Mouse (Mus musculus): ENCODE measurements around the gene Agt. TPM values are rescaled to one million over a fixed set of nuclear protein-coding genes. Genes with fewer than 3 reads are reported as not detected.

Gene Agt
- polyA plus RNA-seq, 1 experiment from 2014 or later = 2.2 TPM

- no peak for ATAC-seq (ENCODE audit: low FRiP score, low TSS enrichment)
- no peaks in the 10 kb centered on the region for H3K9me3 ChIP-seq (ENCODE audit: low read length)
- H3K36me3 ChIP-seq (ENCODE audit: insufficient read depth, low read length) = peaks cover 81% of the 10 kb centered on the region
- 97% methylated on average over 4 of the region's 4 CpGs for WGBS
- no peak overlapping the region for H3K27ac ChIP-seq (ENCODE audit: low read length)
- no peaks in the 10 kb centered on the region for H3K4me1 ChIP-seq (ENCODE audit: insufficient read depth, low read length)
- no peak overlapping the region for H3K4me2 ChIP-seq (replicated peaks; ENCODE audit: low read depth, low read length)
- no peak overlapping the region for H3K9ac ChIP-seq (replicated peaks; ENCODE audit: low read length)
- no peaks in the 10 kb centered on the region for H3K27me3 ChIP-seq (ENCODE audit: insufficient read depth, low read length)
- H3K4me3 ChIP-seq (ENCODE audit: low read length) = no peak overlapping the region
These were observed 27.5 kb downstream of the Agt start for GRCm38 (mm10) chr8:124542001-124542400.

GRCm38 (mm10) chr8:124540906-124541305 lies 28.6 kb downstream of the Agt start:
- no peak overlapping the region for H3K27ac ChIP-seq (ENCODE audit: low read length)
- no peak for ATAC-seq (ENCODE audit: low FRiP score, low TSS enrichment)
- 95% methylated on average over 12 of the region's 12 CpGs for WGBS

GRCm38 (mm10) chr8:124535451-124535850 lies 34.1 kb downstream of the Agt start:
- H3K4me3 ChIP-seq (ENCODE audit: low read length) = no peak overlapping the region
- peaks cover 55% of the 10 kb centered on the region for H3K36me3 ChIP-seq (ENCODE audit: insufficient read depth, low read length)
- H3K9me3 ChIP-seq (ENCODE audit: low read length) = no peaks in the 10 kb centered on the region
- no peak overlapping the region for H3K4me2 ChIP-seq (replicated peaks; ENCODE audit: low read depth, low read length)
- H3K27ac ChIP-seq (ENCODE audit: low read length) = no peak overlapping the region
- no peaks in the 10 kb centered on the region for H3K4me1 ChIP-seq (ENCODE audit: insufficient read depth, low read length)
- no peak for ATAC-seq (ENCODE audit: low FRiP score, low TSS enrichment)
- WGBS = 94% methylated on average over 5 of the region's 5 CpGs
- H3K9ac ChIP-seq (replicated peaks; ENCODE audit: low read length) = no peak overlapping the region
- no peaks in the 10 kb centered on the region for H3K27me3 ChIP-seq (ENCODE audit: insufficient read depth, low read length)

More at GRCm38 (mm10) chr8:124540906-124541305, 28.6 kb downstream of the Agt start:
- Histone ChIP-seq H3K9me3 (ENCODE audit: low read length) (no peaks in the 10 kb centered on the region), H3K36me3 (ENCODE audit: insufficient read depth, low read length) (peaks cover 77% of the 10 kb centered on the region), H3K27me3 (ENCODE audit: insufficient read depth, low read length) (no peaks in the 10 kb centered on the region), H3K4me2 (replicated peaks; ENCODE audit: low read depth, low read length) (no peak overlapping the region), H3K9ac (replicated peaks; ENCODE audit: low read length) (no peak overlapping the region), H3K4me1 (ENCODE audit: insufficient read depth, low read length) (no peaks in the 10 kb centered on the region), H3K4me3 (ENCODE audit: low read length) (no peak overlapping the region)

- Histone ChIP-seq H3K27ac (ENCODE audit: low read length) (no peak overlapping the region), H3K36me3 (ENCODE audit: insufficient read depth, low read length) (peaks cover 45% of the 10 kb centered on the region), H3K4me2 (replicated peaks; ENCODE audit: low read depth, low read length) (no peak overlapping the region), H3K9me3 (ENCODE audit: low read length) (no peaks in the 10 kb centered on the region), H3K4me1 (ENCODE audit: insufficient read depth, low read length) (no peaks in the 10 kb centered on the region), H3K27me3 (ENCODE audit: insufficient read depth, low read length) (no peaks in the 10 kb centered on the region), H3K9ac (replicated peaks; ENCODE audit: low read length) (no peak overlapping the region), H3K4me3 (ENCODE audit: low read length) (no peak overlapping the region)
- WGBS = 87% methylated on average over 3 of the region's 3 CpGs
- ATAC-seq (ENCODE audit: low FRiP score, low TSS enrichment) = no peak
These were observed 36.9 kb downstream of the Agt start for GRCm38 (mm10) chr8:124532626-124533025.

- H3K27me3 ChIP-seq (ENCODE audit: insufficient read depth, low read length) = no peaks in the 10 kb centered on the region
- H3K4me1 ChIP-seq (ENCODE audit: insufficient read depth, low read length) = no peaks in the 10 kb centered on the region
- no peak overlapping the region for H3K4me2 ChIP-seq (replicated peaks; ENCODE audit: low read depth, low read length)
- peaks cover 48% of the 10 kb centered on the region for H3K36me3 ChIP-seq (ENCODE audit: insufficient read depth, low read length)
- no peak for ATAC-seq (ENCODE audit: low FRiP score, low TSS enrichment)
- H3K27ac ChIP-seq (ENCODE audit: low read length) = no peak overlapping the region
- 72% methylated on average over 4 of the region's 4 CpGs for WGBS
- H3K4me3 ChIP-seq (ENCODE audit: low read length) = no peak overlapping the region
- no peak overlapping the region for H3K9ac ChIP-seq (replicated peaks; ENCODE audit: low read length)
- no peaks in the 10 kb centered on the region for H3K9me3 ChIP-seq (ENCODE audit: low read length)
These were observed 38.5 kb downstream of the Agt start for GRCm38 (mm10) chr8:124530996-124531395.

GRCm38 (mm10) chr8:124530556-124530955 lies 39.0 kb downstream of the Agt start:
- ATAC-seq (ENCODE audit: low FRiP score, low TSS enrichment) = no peak
- no peaks in the 10 kb centered on the region for H3K27me3 ChIP-seq (ENCODE audit: insufficient read depth, low read length)
- H3K36me3 ChIP-seq (ENCODE audit: insufficient read depth, low read length) = peaks cover 48% of the 10 kb centered on the region
- H3K4me2 ChIP-seq (replicated peaks; ENCODE audit: low read depth, low read length) = no peak overlapping the region
- H3K4me3 ChIP-seq (ENCODE audit: low read length) = no peak overlapping the region
- H3K4me1 ChIP-seq (ENCODE audit: insufficient read depth, low read length) = no peaks in the 10 kb centered on the region
- H3K27ac ChIP-seq (ENCODE audit: low read length) = no peak overlapping the region
- 88% methylated on average over 7 of the region's 7 CpGs for WGBS
- no peak overlapping the region for H3K9ac ChIP-seq (replicated peaks; ENCODE audit: low read length)
- H3K9me3 ChIP-seq (ENCODE audit: low read length) = no peaks in the 10 kb centered on the region

- Histone ChIP-seq H3K9me3 (ENCODE audit: low read length) (no peaks in the 10 kb centered on the region), H3K27me3 (ENCODE audit: insufficient read depth, low read length) (no peaks in the 10 kb centered on the region), H3K36me3 (ENCODE audit: insufficient read depth, low read length) (peaks cover 45% of the 10 kb centered on the region), H3K4me1 (ENCODE audit: insufficient read depth, low read length) (no peaks in the 10 kb centered on the region), H3K4me3 (ENCODE audit: low read length) (no peak overlapping the region), H3K27ac (ENCODE audit: low read length) (no peak overlapping the region), H3K4me2 (replicated peaks; ENCODE audit: low read depth, low read length) (no peak overlapping the region), H3K9ac (replicated peaks; ENCODE audit: low read length) (no peak overlapping the region)
- ATAC-seq (ENCODE audit: low FRiP score, low TSS enrichment) = no peak
- WGBS = 90% methylated on average over 14 of the region's 14 CpGs
These were observed 39.4 kb downstream of the Agt start for GRCm38 (mm10) chr8:124530076-124530475.

GRCm38 (mm10) chr8:124526261-124526660 lies 43.2 kb downstream of the Agt start:
- Histone ChIP-seq H3K4me2 (replicated peaks; ENCODE audit: low read depth, low read length) (no peak overlapping the region), H3K36me3 (ENCODE audit: insufficient read depth, low read length) (peaks cover 29% of the 10 kb centered on the region), H3K9me3 (ENCODE audit: low read length) (no peaks in the 10 kb centered on the region), H3K27ac (ENCODE audit: low read length) (no peak overlapping the region), H3K27me3 (ENCODE audit: insufficient read depth, low read length) (no peaks in the 10 kb centered on the region), H3K4me1 (ENCODE audit: insufficient read depth, low read length) (peaks cover 10% of the 10 kb centered on the region), H3K4me3 (ENCODE audit: low read length) (no peak overlapping the region), H3K9ac (replicated peaks; ENCODE audit: low read length) (no peak overlapping the region)
- no peak for ATAC-seq (ENCODE audit: low FRiP score, low TSS enrichment)
- 95% methylated on average over 11 of the region's 11 CpGs for WGBS

- 87% methylated on average over 6 of the region's 6 CpGs for WGBS
- H3K4me3 ChIP-seq (ENCODE audit: low read length) = no peak overlapping the region
- no peak overlapping the region for H3K27ac ChIP-seq (ENCODE audit: low read length)
- peak overlapping the region; percentile 89 for H3K4me2 ChIP-seq (replicated peaks; ENCODE audit: low read depth, low read length)
- ATAC-seq (ENCODE audit: low FRiP score, low TSS enrichment) = no peak
- no peaks in the 10 kb centered on the region for H3K9me3 ChIP-seq (ENCODE audit: low read length)
- H3K9ac ChIP-seq (replicated peaks; ENCODE audit: low read length) = no peak overlapping the region
- H3K27me3 ChIP-seq (ENCODE audit: insufficient read depth, low read length) = no peaks in the 10 kb centered on the region
- H3K4me1 ChIP-seq (ENCODE audit: insufficient read depth, low read length) = peaks cover 11% of the 10 kb centered on the region
- peaks cover 11% of the 10 kb centered on the region; the same call in 1 of the 2 replicates for H3K36me3 ChIP-seq (ENCODE audit: insufficient read depth, low read length)
These were observed 47.6 kb downstream of the Agt start for GRCm38 (mm10) chr8:124521946-124522345.

GRCm38 (mm10) chr8:124520249-124521080 lies 49.0 kb downstream of the Agt start, which contains the start of gene Cog2:
Cog2 (plus strand) TSS chr8:124520767.
- Histone ChIP-seq H3K4me2 (replicated peaks; ENCODE audit: low read depth, low read length) (peak within 1 kb of the TSS; percentile 89), H3K4me3 (ENCODE audit: low read length) (peak within 1 kb of the TSS; percentile 91), H3K9me3 (ENCODE audit: low read length) (no peaks in the 10 kb centered on the region), H3K27ac (ENCODE audit: low read length) (no peak within 1 kb of the TSS; the same call in 1 of the 2 replicates), H3K36me3 (ENCODE audit: insufficient read depth, low read length) (no peaks in the 10 kb centered on the region; the same call in 1 of the 2 replicates), H3K9ac (replicated peaks; ENCODE audit: low read length) (peak within 1 kb of the TSS; percentile 83), H3K27me3 (ENCODE audit: insufficient read depth, low read length) (no peaks in the 10 kb centered on the region), H3K4me1 (ENCODE audit: insufficient read depth, low read length) (peaks cover 11% of the 10 kb centered on the region)
- ATAC-seq (ENCODE audit: low FRiP score, low TSS enrichment) = peak; percentile 99
- WGBS = 9% methylated on average over 50 of the region's 50 CpGs

Data from kidney, embryonic 16.5 days (tissue).